Mouse (Mus musculus) small intestine, adult 2 months (tissue): ENCODE measurements around the gene Glrb.

Source experiments
- CTCF ChIP-seq: fragments of 200-500 bp; IDR thresholded peaks from 2 replicates; pipeline ENCODE4 v1.5.1; 2012; ENCODE audit warnings: low read depth, mild to moderate bottlenecking, control low read depth, inconsistent platforms, low read length, moderate library complexity, mixed read lengths; ENCODE audit not compliant: insufficient replicate concordance, insufficient read length; ENCODE audit errors: extremely low read depth
- POLR2A ChIP-seq: fragments of 200-500 bp; IDR thresholded peaks from 2 replicates; pipeline ENCODE4 v1.6.1; 2012; ENCODE audit warnings: low read depth, mild to moderate bottlenecking, control low read depth, inconsistent platforms, low read length, moderate library complexity

DNA sequence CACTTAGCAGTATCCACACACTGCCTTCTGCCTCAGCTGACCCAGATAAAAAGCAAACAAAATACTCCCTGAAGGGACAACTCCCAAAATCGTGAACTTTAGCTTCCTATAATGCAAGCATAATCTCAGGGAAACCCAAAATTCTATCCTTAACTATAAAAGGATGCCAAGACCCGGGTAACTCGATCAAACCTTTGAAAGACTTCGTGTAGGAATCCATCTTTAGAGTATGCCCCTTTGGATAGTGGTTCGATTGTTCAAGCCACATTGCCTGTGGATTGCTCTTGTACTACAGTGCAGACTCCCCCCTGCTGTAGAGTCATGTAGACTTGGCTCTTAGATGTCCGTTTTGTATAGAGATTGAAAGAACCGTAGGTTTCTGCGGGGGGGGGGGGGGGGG, 110.2 kb downstream of the Glrb start:
- TF ChIP-seq POLR2A, result no peak
- no peak for TF ChIP-seq CTCF
